In genomic region chr7:4148341-4149208, GRCm38 (mm10) we compare ENCODE assay signal across 7 mouse cellular contexts. TPM values are rescaled to one million over a fixed set of nuclear protein-coding genes. Genes with fewer than 3 reads are reported as not detected.
DNase-seq lines count a peak whose midpoint lies in the region; ATAC-seq and TF ChIP-seq lines count a peak whose summit lies in the region.

No protein-coding gene starts in this region.

- ATAC-seq in erythroblast, adult 5-6 weeks (replicated peaks; ENCODE audit: low FRiP score, poor library complexity, severe bottlenecking): peak; percentile 17
- no peak for ATAC-seq in limb, embryonic 13.5 days (ENCODE audit: low FRiP score, low read depth)
- peak; percentile 21 for ATAC-seq in neural tube, embryonic 13.5 days (ENCODE audit: low read depth)
- ATAC-seq in monocyte, adult 5-6 weeks (replicated peaks; ENCODE audit: insufficient number of reproducible peaks, low FRiP score, low TSS enrichment, poor library complexity, severe bottlenecking): no peak

- peak; percentile 22 to 43 for DNase-seq in left cerebral cortex, adult 2 months (ENCODE audit: extremely low spot score in 1 of 2, low spot score in 2 of 2)
- DNase-seq in left cerebral cortex, adult 18-20 months (ENCODE audit: low spot score in 2 of 2): no peak

- H3K9me3 ChIP-seq in limb, embryonic 13.5 days: no peaks in the 10 kb centered on the region
- no peaks in the 10 kb centered on the region for H3K9me3 ChIP-seq in neural tube, embryonic 13.5 days

- H3K9ac ChIP-seq in limb, embryonic 13.5 days: peak overlapping the region; percentile 85
- H3K9ac ChIP-seq in neural tube, embryonic 13.5 days: peak overlapping the region; percentile 76

- H3K36me3 ChIP-seq in limb, embryonic 13.5 days: peaks cover 60% of the 10 kb centered on the region
- H3K36me3 ChIP-seq in neural tube, embryonic 13.5 days: peaks cover 48% of the 10 kb centered on the region

- peak overlapping the region; percentile 74 for H3K4me3 ChIP-seq in left cerebral cortex, adult 2 months
- H3K4me3 ChIP-seq in bone marrow, adult 2 months (replicated peaks; ENCODE audit: control insufficient read depth, low read depth, low read length): peak overlapping the region; percentile 91
- H3K4me3 ChIP-seq in limb, embryonic 13.5 days: peak overlapping the region; percentile 70
- peak overlapping the region; percentile 55 for H3K4me3 ChIP-seq in neural tube, embryonic 13.5 days

- TF ChIP-seq POLR2A in bone marrow, adult 2 months (IDR thresholded peaks at IDR 0.05; ENCODE audit: borderline replicate concordance, control insufficient read depth, low read depth, low read length): no peak

- intact Hi-C loops in left cerebral cortex, adult 2 months (cut with DNase I): loop anchor here (5.0 to 10.0 kb wide), 4 partner anchors 46 to 456 kb away; partner anchors contain the start of genes Mboat7 and Tsen34

- H3K4me1 ChIP-seq in bone marrow, adult 2 months (ENCODE audit: control insufficient read depth, insufficient read depth, low read length): no peaks in the 10 kb centered on the region; the same call in 1 of the 2 replicates
- peaks cover 29% of the 10 kb centered on the region for H3K4me1 ChIP-seq in limb, embryonic 13.5 days
- peaks cover 35% of the 10 kb centered on the region for H3K4me1 ChIP-seq in neural tube, embryonic 13.5 days (replicated peaks)

- 29% methylated on average over 18 of the region's 18 CpGs for WGBS in bone marrow, adult 2 months
- 27% methylated on average over 18 of the region's 18 CpGs for WGBS in limb, embryonic 13.5 days
- WGBS in neural tube, embryonic 13.5 days: 28% methylated on average over 18 of the region's 18 CpGs

- peak overlapping the region; percentile 100 for H3K27ac ChIP-seq in left cerebral cortex, adult 2 months
- peak overlapping the region; percentile 98 for H3K27ac ChIP-seq in bone marrow, adult 2 months (ENCODE audit: control insufficient read depth, insufficient read depth, low read depth, low read length, poor library complexity)
- H3K27ac ChIP-seq in limb, embryonic 13.5 days: peak overlapping the region; percentile 89
- peak overlapping the region; percentile 88 for H3K27ac ChIP-seq in neural tube, embryonic 13.5 days (replicated peaks)

- peaks cover 22% of the 10 kb centered on the region for H3K27me3 ChIP-seq in limb, embryonic 13.5 days
- peaks cover 34% of the 10 kb centered on the region for H3K27me3 ChIP-seq in neural tube, embryonic 13.5 days

- TF ChIP-seq CTCF in left cerebral cortex, adult 2 months (IDR thresholded peaks at IDR 0.05): no peak
- TF ChIP-seq CTCF in bone marrow, adult 2 months (IDR thresholded peaks at IDR 0.05; ENCODE audit: control insufficient read depth, insufficient read depth, low read length): no peak

- H3K4me2 ChIP-seq in limb, embryonic 13.5 days (replicated peaks): peak overlapping the region; percentile 88
- peak overlapping the region; percentile 73 for H3K4me2 ChIP-seq in neural tube, embryonic 13.5 days

RNA-seq across cellular contexts. Expression of gene Leng9, which starts 1.6 kb away (rescaled TPM):
- 1 to 10 TPM; 6.2 to 6.9 TPM for total RNA-seq in left cerebral cortex, adult 2 months (2021)
- total RNA-seq in left cerebral cortex, adult 18-20 months (2021): 1 to 10 TPM; 6.0 to 6.9 TPM
- polyA plus RNA-seq in bone marrow, adult 2 months (2011; ENCODE audit: insufficient read depth, insufficient read length, low replicate concordance, missing spikeins): 0.92 and 2.4 TPM in 2 replicates
- total RNA-seq in erythroblast, adult 5-6 weeks (2015; ENCODE audit: low replicate concordance): not detected in 2 replicates
- 0.77 and 1.7 TPM in 2 replicates for total RNA-seq in erythroblast, adult 5-6 weeks (2017; ENCODE audit: low replicate concordance)
- 4.6 and 4.9 TPM in 2 replicates for polyA plus RNA-seq in limb, embryonic 13.5 days (2015; fragmentation: Nextera tagmentation; extraction: Ambion mirVana)
- polyA plus RNA-seq in neural tube, embryonic 13.5 days (2015; fragmentation: Nextera tagmentation; extraction: Ambion mirVana): 4.6 TPM in 2 replicates
- total RNA-seq in monocyte, adult 5-6 weeks (2017): 26.4 to 29.4 TPM (median 28.3 TPM) in 3 replicates

RNA-seq across cellular contexts. Expression of gene Leng8, which starts 11.7 kb away (rescaled TPM):
- total RNA-seq in left cerebral cortex, adult 2 months (2021): 100 to 1,000 TPM; 178 to 184 TPM
- total RNA-seq in left cerebral cortex, adult 18-20 months (2021): 100 to 1,000 TPM; 125 to 149 TPM
- polyA plus RNA-seq in bone marrow, adult 2 months (2011; ENCODE audit: insufficient read depth, insufficient read length, low replicate concordance, missing spikeins): 96.9 and 247 TPM in 2 replicates
- total RNA-seq in erythroblast, adult 5-6 weeks (2015; ENCODE audit: low replicate concordance): 147 and 153 TPM in 2 replicates
- 144 and 160 TPM in 2 replicates for total RNA-seq in erythroblast, adult 5-6 weeks (2017; ENCODE audit: low replicate concordance)
- 59.1 and 64.4 TPM in 2 replicates for polyA plus RNA-seq in limb, embryonic 13.5 days (2015; fragmentation: Nextera tagmentation; extraction: Ambion mirVana)
- polyA plus RNA-seq in neural tube, embryonic 13.5 days (2015; fragmentation: Nextera tagmentation; extraction: Ambion mirVana): 78.0 and 79.6 TPM in 2 replicates
- 93.7 to 137 TPM (median 95.1 TPM) in 3 replicates for total RNA-seq in monocyte, adult 5-6 weeks (2017)

RNA-seq across cellular contexts. Expression of gene Cdc42ep5, which starts 16.1 kb away (rescaled TPM):
- 1 to 10 TPM; 1.4 to 1.6 TPM for total RNA-seq in left cerebral cortex, adult 2 months (2021)
- total RNA-seq in left cerebral cortex, adult 18-20 months (2021): 1 to 10 TPM; 3.6 to 4.1 TPM
- polyA plus RNA-seq in bone marrow, adult 2 months (2011; ENCODE audit: insufficient read depth, insufficient read length, low replicate concordance, missing spikeins): 3.2 and 4.0 TPM in 2 replicates
- total RNA-seq in erythroblast, adult 5-6 weeks (2015; ENCODE audit: low replicate concordance): not detected in 2 replicates
- total RNA-seq in erythroblast, adult 5-6 weeks (2017; ENCODE audit: low replicate concordance): not detected in 2 replicates
- 70.9 and 74.3 TPM in 2 replicates for polyA plus RNA-seq in limb, embryonic 13.5 days (2015; fragmentation: Nextera tagmentation; extraction: Ambion mirVana)
- polyA plus RNA-seq in neural tube, embryonic 13.5 days (2015; fragmentation: Nextera tagmentation; extraction: Ambion mirVana): 8.6 and 8.9 TPM in 2 replicates
- 2.7 TPM in 1 of 3 replicates, not detected in the others for total RNA-seq in monocyte, adult 5-6 weeks (2017)

RNA-seq across cellular contexts. Expression of gene Ttyh1, which starts 29.4 kb away (rescaled TPM):
- total RNA-seq in left cerebral cortex, adult 2 months (2021): 100 to 1,000 TPM; 667 to 745 TPM
- total RNA-seq in left cerebral cortex, adult 18-20 months (2021): 100 to 1,000 TPM; 597 TPM
- 5.3 TPM in 1 of 2 replicates, not detected in the other for polyA plus RNA-seq in bone marrow, adult 2 months (2011; ENCODE audit: insufficient read depth, insufficient read length, low replicate concordance, missing spikeins)
- not detected in 2 replicates for total RNA-seq in erythroblast, adult 5-6 weeks (2015; ENCODE audit: low replicate concordance)
- 0.28 and 3.0 TPM in 2 replicates for total RNA-seq in erythroblast, adult 5-6 weeks (2017; ENCODE audit: low replicate concordance)
- 2.0 and 2.3 TPM in 2 replicates for polyA plus RNA-seq in limb, embryonic 13.5 days (2015; fragmentation: Nextera tagmentation; extraction: Ambion mirVana)
- polyA plus RNA-seq in neural tube, embryonic 13.5 days (2015; fragmentation: Nextera tagmentation; extraction: Ambion mirVana): 137 and 141 TPM in 2 replicates
- not detected in 3 replicates for total RNA-seq in monocyte, adult 5-6 weeks (2017)

Comparison
In these comparisons a context has a peak if more than half of its experiments do, and no peak if none do; other contexts are left out.
1. DNase-seq: peak in left cerebral cortex, adult 2 months (2 of 2); none in left cerebral cortex, adult 18-20 months (0 of 2).
2. ATAC-seq: peak in erythroblast, adult 5-6 weeks (single experiment) and neural tube, embryonic 13.5 days (single experiment); none in limb, embryonic 13.5 days (single experiment) and monocyte, adult 5-6 weeks (single experiment).
3. Peak in every context shown above with its lines, with median percentiles within 50 percentile points of each other: H3K27ac ChIP-seq and H3K4me3 ChIP-seq.